Mouse (Mus musculus): Measurements from ENCODE around the gene Eif2b3. TPM values are rescaled to one million over a fixed set of nuclear protein-coding genes. Genes with fewer than 3 reads are reported as not detected.
A peak's percentile ranks its signal among the peaks of the same experiment; 100 is the strongest.

The Eif2b3 gene
- polyA plus RNA-seq, 1 experiment = 26.1 TPM

- WGBS = 90% methylated on average over 33 of the region's 33 CpGs
- no peak overlapping the region for H3K27ac ChIP-seq (ENCODE audit: insufficient read depth, low read length)
- TF ChIP-seq POLR2A (IDR thresholded peaks at IDR 0.05; ENCODE audit: borderline replicate concordance, insufficient read depth, low read length) = no peak
- TF ChIP-seq CTCF (IDR thresholded peaks at IDR 0.05; ENCODE audit: borderline replicate concordance, insufficient read depth, low read depth, low read length) = no peak
- DNase-seq = no peak
- peaks cover 8% of the 10 kb centered on the region for H3K4me1 ChIP-seq (ENCODE audit: control insufficient read depth, insufficient read depth, low read length)
- H3K4me3 ChIP-seq (replicated peaks; ENCODE audit: insufficient read depth, low read depth, low read length) = no peak overlapping the region
- H3K27me3 ChIP-seq (ENCODE audit: control insufficient read depth, insufficient read depth, low read length) = no peaks in the 10 kb centered on the region
Observed at GRCm38 (mm10) chr4:117127991-117128686, 108.9 kb downstream of the Eif2b3 start.

DNA sequence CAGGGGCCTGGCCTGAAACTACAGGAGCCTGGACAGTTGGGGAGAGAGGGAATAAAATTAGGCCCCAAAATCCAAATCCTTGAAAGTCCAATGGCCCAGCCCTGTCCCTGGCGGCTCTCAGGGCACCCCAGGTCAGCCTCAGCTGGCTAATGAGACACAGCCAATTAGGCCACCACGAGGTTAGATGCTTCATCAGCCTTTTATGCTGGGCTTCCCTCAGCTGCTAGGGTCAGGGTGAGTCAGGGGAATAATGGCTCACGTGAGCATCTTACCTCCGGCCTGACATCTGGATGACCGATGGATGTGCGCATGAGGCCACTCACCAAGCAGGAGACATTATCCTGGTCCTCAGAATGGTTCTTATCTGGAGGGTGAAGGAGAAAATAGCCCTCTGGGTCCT, 111.6 kb downstream of the Eif2b3 start:
- TF ChIP-seq CTCF (IDR thresholded peaks at IDR 0.05; ENCODE audit: borderline replicate concordance, insufficient read depth, low read depth, low read length) (no peak), POLR2A (IDR thresholded peaks at IDR 0.05; ENCODE audit: borderline replicate concordance, insufficient read depth, low read length) (no peak)
- H3K4me1 ChIP-seq (ENCODE audit: control insufficient read depth, insufficient read depth, low read length) = peaks cover 4% of the 10 kb centered on the region
- H3K4me3 ChIP-seq (replicated peaks; ENCODE audit: insufficient read depth, low read depth, low read length) = no peak overlapping the region
- no peaks in the 10 kb centered on the region for H3K27me3 ChIP-seq (ENCODE audit: control insufficient read depth, insufficient read depth, low read length)
- H3K27ac ChIP-seq (ENCODE audit: insufficient read depth, low read length) = no peak overlapping the region
- no peak for DNase-seq
- WGBS = 52% methylated on average over 6 of the region's 6 CpGs

GRCm38 (mm10) chr4:117131198-117131597, 112.0 kb downstream of the Eif2b3 start:
- no peak overlapping the region for H3K27ac ChIP-seq (ENCODE audit: insufficient read depth, low read length)
- no peak for DNase-seq
- no peaks in the 10 kb centered on the region; the same call in none of the 2 replicates for H3K4me1 ChIP-seq (ENCODE audit: control insufficient read depth, insufficient read depth, low read length)
- H3K27me3 ChIP-seq (ENCODE audit: control insufficient read depth, insufficient read depth, low read length) = no peaks in the 10 kb centered on the region
- H3K4me3 ChIP-seq (replicated peaks; ENCODE audit: insufficient read depth, low read depth, low read length) = no peak overlapping the region
- WGBS = 41% methylated on average over 6 of the region's 6 CpGs
- TF ChIP-seq CTCF (IDR thresholded peaks at IDR 0.05; ENCODE audit: borderline replicate concordance, insufficient read depth, low read depth, low read length) = no peak
- no peak for TF ChIP-seq POLR2A (IDR thresholded peaks at IDR 0.05; ENCODE audit: borderline replicate concordance, insufficient read depth, low read length)

DNA sequence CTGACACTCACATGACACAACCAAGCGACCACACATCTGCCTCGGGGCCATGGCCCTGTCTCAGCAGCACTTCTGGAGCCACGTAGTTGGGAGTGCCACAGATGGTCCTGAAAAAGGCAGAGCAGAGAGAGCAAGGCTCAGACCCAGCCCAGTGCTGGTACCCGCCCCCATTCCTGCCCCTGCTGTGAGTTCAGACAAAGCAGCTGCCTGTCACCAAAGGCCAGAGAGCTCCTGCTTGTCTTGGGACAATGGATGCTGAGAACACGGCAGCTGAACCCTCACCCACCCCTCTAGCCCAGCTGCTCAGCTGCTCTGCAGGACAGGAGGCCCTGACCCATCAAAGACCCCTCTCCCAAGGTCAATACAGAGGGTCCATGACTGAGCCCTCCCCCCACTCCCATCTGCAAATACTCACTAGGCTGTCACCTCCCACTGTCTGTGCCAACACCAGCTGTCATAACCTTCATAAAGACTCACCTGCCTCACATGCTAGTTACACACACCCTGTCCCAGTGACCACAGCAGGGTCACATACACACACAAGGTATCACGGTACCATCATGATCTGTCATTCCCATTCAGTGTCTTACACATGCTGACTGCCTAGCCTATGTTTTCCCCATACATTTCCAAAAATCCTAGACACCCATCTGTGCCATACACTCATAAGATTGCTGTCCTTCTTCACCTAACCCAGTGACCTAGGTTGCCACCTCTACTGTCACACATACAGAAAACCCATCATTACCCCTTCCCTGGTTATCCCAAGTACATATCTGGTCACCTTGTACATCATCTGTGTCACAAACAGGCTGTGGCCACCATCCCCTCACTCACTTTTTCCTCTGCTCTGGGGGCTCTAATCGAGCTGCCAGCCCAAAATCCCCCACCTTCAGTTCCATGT, 112.9 kb downstream of the Eif2b3 start:
- 55% methylated on average over 7 of the region's 7 CpGs for WGBS
- no peak overlapping the region for H3K27ac ChIP-seq (ENCODE audit: insufficient read depth, low read length)
- no peak overlapping the region for H3K4me3 ChIP-seq (replicated peaks; ENCODE audit: insufficient read depth, low read depth, low read length)
- no peaks in the 10 kb centered on the region; the same call in 1 of the 2 replicates for H3K4me1 ChIP-seq (ENCODE audit: control insufficient read depth, insufficient read depth, low read length)
- DNase-seq = no peak
- TF ChIP-seq CTCF (IDR thresholded peaks at IDR 0.05; ENCODE audit: borderline replicate concordance, insufficient read depth, low read depth, low read length) (no peak), POLR2A (IDR thresholded peaks at IDR 0.05; ENCODE audit: borderline replicate concordance, insufficient read depth, low read length) (no peak)
- H3K27me3 ChIP-seq (ENCODE audit: control insufficient read depth, insufficient read depth, low read length) = no peaks in the 10 kb centered on the region

DNA sequence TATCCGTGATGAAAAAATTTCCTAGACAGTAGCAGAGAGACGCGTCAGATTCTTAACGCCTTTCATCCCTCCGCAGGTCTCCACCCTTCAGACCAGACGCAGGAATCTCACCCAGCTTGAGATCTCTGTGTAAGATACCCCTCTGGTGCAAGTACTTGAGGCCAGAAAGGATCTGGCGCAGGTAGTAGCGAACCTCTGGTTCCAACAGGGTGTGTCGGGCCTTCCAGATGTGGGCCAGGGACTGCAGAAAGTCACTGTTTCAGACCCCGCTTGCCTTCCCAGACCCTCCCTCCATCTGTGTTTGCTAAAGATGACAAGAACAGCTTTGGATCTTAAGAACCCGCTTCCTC, 113.6 kb downstream of the Eif2b3 start:
- WGBS = 37% methylated on average over 11 of the region's 11 CpGs
- H3K4me1 ChIP-seq (ENCODE audit: control insufficient read depth, insufficient read depth, low read length) = no peaks in the 10 kb centered on the region; the same call in 1 of the 2 replicates
- no peaks in the 10 kb centered on the region for H3K27me3 ChIP-seq (ENCODE audit: control insufficient read depth, insufficient read depth, low read length)
- no peak overlapping the region for H3K27ac ChIP-seq (ENCODE audit: insufficient read depth, low read length)
- no peak for TF ChIP-seq CTCF (IDR thresholded peaks at IDR 0.05; ENCODE audit: borderline replicate concordance, insufficient read depth, low read depth, low read length)
- no peak for TF ChIP-seq POLR2A (IDR thresholded peaks at IDR 0.05; ENCODE audit: borderline replicate concordance, insufficient read depth, low read length)
- H3K4me3 ChIP-seq (replicated peaks; ENCODE audit: insufficient read depth, low read depth, low read length) = peak overlapping the region; percentile 65
- no peak for DNase-seq

DNA sequence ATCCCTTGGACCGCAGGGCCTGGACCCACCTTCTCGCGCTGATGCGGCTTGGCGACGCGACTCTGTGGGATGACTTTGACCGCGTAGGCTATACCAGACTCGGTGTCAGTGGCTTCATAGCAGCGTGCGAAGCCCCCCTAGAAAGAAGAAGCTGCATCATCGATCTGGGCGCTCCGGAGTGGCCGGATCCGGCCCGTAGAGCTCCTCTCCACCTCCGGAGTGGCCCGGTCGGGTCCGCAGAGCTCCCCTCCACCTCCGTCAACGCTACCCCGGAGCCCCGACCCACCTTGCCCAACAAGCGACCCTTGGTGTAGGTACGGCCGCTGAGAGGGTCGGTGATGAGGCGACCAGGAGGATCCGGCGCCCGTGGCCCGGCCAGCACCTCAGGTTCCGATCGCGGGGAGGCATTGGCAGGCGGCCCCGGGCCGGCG, 114.2 kb downstream of the Eif2b3 start:
- Histone ChIP-seq H3K4me1 (ENCODE audit: control insufficient read depth, insufficient read depth, low read length) (no peaks in the 10 kb centered on the region; the same call in 1 of the 2 replicates), H3K4me3 (replicated peaks; ENCODE audit: insufficient read depth, low read depth, low read length) (peak overlapping the region; percentile 65), H3K27ac (ENCODE audit: insufficient read depth, low read length) (no peak overlapping the region), H3K27me3 (ENCODE audit: control insufficient read depth, insufficient read depth, low read length) (no peaks in the 10 kb centered on the region)
- no peak for TF ChIP-seq POLR2A (IDR thresholded peaks at IDR 0.05; ENCODE audit: borderline replicate concordance, insufficient read depth, low read length)
- no peak for DNase-seq
- WGBS = under 1% methylated on average over 42 of the region's 42 CpGs

- Histone ChIP-seq H3K4me1 (ENCODE audit: control insufficient read depth, insufficient read depth, low read length) (no peaks in the 10 kb centered on the region; the same call in 1 of the 2 replicates), H3K27ac (ENCODE audit: insufficient read depth, low read length) (peak within 1 kb of the TSS; percentile 17), H3K4me3 (replicated peaks; ENCODE audit: insufficient read depth, low read depth, low read length) (peak within 1 kb of the TSS; percentile 67), H3K27me3 (ENCODE audit: control insufficient read depth, insufficient read depth, low read length) (no peaks in the 10 kb centered on the region)
- WGBS = 2% methylated on average over 31 of the region's 48 CpGs
- peak; percentile 97 to 99 for DNase-seq
- TF ChIP-seq CTCF (IDR thresholded peaks at IDR 0.05; ENCODE audit: borderline replicate concordance, insufficient read depth, low read depth, low read length) (no peak), POLR2A (IDR thresholded peaks at IDR 0.05; ENCODE audit: borderline replicate concordance, insufficient read depth, low read length) (peak; percentile 66; the same call in 1 of the 2 replicates)
Observed at GRCm38 (mm10) chr4:117133817-117134600, 114.8 kb downstream of the Eif2b3 start, which contains the start of gene Plk3. Gene Plk3 (minus strand): TSS chr4:117133963.

All from cerebellum, adult 2 months (tissue).